ENCODE assay signal across 17 mouse cellular contexts in genomic region chr5:3571266-3571665, GRCm38 (mm10).
"Had no signal": no experiment of that assay in that cellular context is flagged by ENCODE, and none has a peak within 500 bp of the region (broad histone marks: within the 10 kb centered on the region; RNA-seq: fewer than 3 reads in every experiment).

TSS of gene 1700109H08Rik (plus strand) at chr5:3571566.

- H3K9ac ChIP-seq: liver, embryonic 13.5 days; midbrain, embryonic 13.5 days; stomach, embryonic 15.5 days had no signal

- H3K27ac ChIP-seq: layer of hippocampus, adult 2 months; liver, embryonic 13.5 days; midbrain, embryonic 10.5 days; midbrain, embryonic 13.5 days; stomach, embryonic 15.5 days had no signal

- H3K4me1 ChIP-seq: liver, embryonic 13.5 days; midbrain, embryonic 10.5 days; midbrain, embryonic 13.5 days; stomach, embryonic 15.5 days had no signal

- H3K27me3 ChIP-seq: liver, embryonic 13.5 days; midbrain, embryonic 13.5 days; stomach, embryonic 15.5 days had no signal

- DNase-seq: kidney, adult 11 months; kidney, adult 9 months; kidney, postnatal 25 days; layer of hippocampus, adult 9-11 months; liver, embryonic 13.5 days; lung, adult 2 months; lung, postnatal 14 days; lung, postnatal 4 days; retina, postnatal 1 day; right cerebral cortex, postnatal 25 days; spleen, adult 18-20 months; thymus, postnatal 25 days had no signal

- H3K9me3 ChIP-seq: liver, embryonic 13.5 days; stomach, embryonic 15.5 days had no signal

- H3K4me3 ChIP-seq: layer of hippocampus, adult 2 months; liver, embryonic 13.5 days; midbrain, embryonic 10.5 days; midbrain, embryonic 13.5 days; stomach, embryonic 15.5 days had no signal

- ATAC-seq: midbrain, embryonic 13.5 days; midbrain, embryonic 16.5 days had no signal
